Mouse (Mus musculus) liver, embryonic 16.5 days (tissue): ENCODE data around the gene Uggt2. TPM values are rescaled to one million over a fixed set of nuclear protein-coding genes. Genes with fewer than 3 reads are reported as not detected.

Source experiments
- ATAC-seq: fragments of 200-750 bp; cut with Nextera tagmentation; 2 replicates; pipeline ENCODE4 v1.8.0; 2017; ENCODE audit warnings: low read depth, mild to moderate bottlenecking, moderate number of reproducible peaks, moderate library complexity
- H3K27ac ChIP-seq: fragments of 300-500 bp; sonication (generic); 2 replicates; pipeline ENCODE4 v1.5.1; 2014; ENCODE audit warnings: mild to moderate bottlenecking, low read length
- H3K27me3 ChIP-seq: fragments of 300-500 bp; sonication (generic); 2 replicates; pipeline ENCODE4 v1.6.1; 2014; ENCODE audit warnings: low read depth, low read length, mixed read lengths; ENCODE audit not compliant: control insufficient read depth, insufficient read depth
- H3K36me3 ChIP-seq: fragments of 300-500 bp; sonication (generic); 2 replicates; pipeline ENCODE4 v1.6.1; 2014; ENCODE audit warnings: mild to moderate bottlenecking; ENCODE audit not compliant: control insufficient read depth, insufficient read depth
- H3K4me1 ChIP-seq: fragments of 300-500 bp; sonication (generic); 2 replicates; pipeline ENCODE4 v1.6.1; 2014; ENCODE audit warnings: low read depth, low read length, mixed read lengths; ENCODE audit not compliant: control insufficient read depth
- H3K4me2 ChIP-seq: fragments of 300-500 bp; sonication (generic); 2 replicates; pipeline ENCODE4 v1.6.1; 2014; ENCODE audit warnings: low read depth, low read length, mixed read lengths
- H3K4me3 ChIP-seq: fragments of 300-500 bp; sonication (generic); 2 replicates; pipeline ENCODE4 v1.5.1; 2014; ENCODE audit warnings: low read depth, mild to moderate bottlenecking, low read length
- H3K9ac ChIP-seq: fragments of 300-500 bp; sonication (generic); 2 replicates; pipeline ENCODE4 v1.6.1; 2014; ENCODE audit warnings: low read depth, low read length
- H3K9me3 ChIP-seq: fragments of 300-500 bp; sonication (generic); replicated peaks from 2 replicates; pipeline ENCODE4 v1.6.1; 2016; ENCODE audit warnings: low read length; ENCODE audit not compliant: control insufficient read depth
- WGBS: fragments of 180-500 bp; shearing (Covaris S2); extraction: QIAGEN DNeasy Blood & Tissue Kit; methylation state at CpG from one replicate; pipeline ENCODE4 v1.1.7; 2014; ENCODE audit not compliant: insufficient replicate concordance; 5-methylcytosine and 5-hydroxymethylcytosine counted together
- polyA plus RNA-seq: library from polyadenylated mRNA; unstranded; fragments of >200 nt; fragmentation: Nextera tagmentation; extraction: Ambion mirVana; gene quantifications from 2 replicates; pipeline ENCODE4 v1.2.1, GENCODE M21; 2015

Gene Uggt2
- polyA plus RNA-seq, 1 experiment from 2014 or later, result 1.1 TPM

DNA sequence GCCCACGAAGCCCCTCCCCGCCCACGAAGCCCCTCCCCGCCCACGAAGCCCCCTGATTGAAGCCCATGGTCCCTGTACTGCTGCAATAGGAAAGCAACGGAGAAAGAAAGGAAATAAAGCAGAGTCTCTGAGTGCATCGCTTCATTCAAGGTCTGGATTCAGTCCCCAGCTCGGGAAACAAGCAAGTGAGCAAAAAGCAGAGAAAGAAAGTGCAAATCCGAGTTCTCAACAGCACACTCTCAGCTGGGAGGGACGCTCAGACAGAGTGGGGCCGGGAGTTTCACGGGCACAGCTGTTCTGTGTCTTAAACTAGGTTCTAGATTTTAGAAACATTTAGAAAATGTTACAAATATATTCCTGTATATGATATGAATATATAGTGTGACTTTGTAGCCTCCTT lies 24.4 kb upstream of the Uggt2 start:
- ATAC-seq, result no peak
- H3K27me3 ChIP-seq, result no peaks in the 10 kb centered on the region
- WGBS, result 6% methylated on average over 12 of the region's 12 CpGs
- no peaks in the 10 kb centered on the region for H3K36me3 ChIP-seq
- H3K27ac ChIP-seq, result no peak overlapping the region
- H3K9me3 ChIP-seq, result no peaks in the 10 kb centered on the region
- H3K4me3 ChIP-seq, result no peak overlapping the region
- H3K4me2 ChIP-seq, result no peak overlapping the region
- H3K9ac ChIP-seq, result no peak overlapping the region
- H3K4me1 ChIP-seq, result no peaks in the 10 kb centered on the region

GRCm38 (mm10) chr14:119112558-119112957 lies 13.3 kb upstream of the Uggt2 start:
- Histone ChIP-seq H3K36me3 (no peaks in the 10 kb centered on the region), H3K4me3 (no peak overlapping the region), H3K9me3 (no peaks in the 10 kb centered on the region), H3K4me1 (no peaks in the 10 kb centered on the region), H3K4me2 (no peak overlapping the region), H3K27ac (no peak overlapping the region), H3K9ac (no peak overlapping the region), H3K27me3 (no peaks in the 10 kb centered on the region)
- 58% methylated on average over 6 of the region's 6 CpGs for WGBS
- no peak for ATAC-seq

GRCm38 (mm10) chr14:119109776-119110218 lies 10.6 kb upstream of the Uggt2 start:
- Histone ChIP-seq H3K4me2 (no peak overlapping the region), H3K9me3 (no peaks in the 10 kb centered on the region), H3K27me3 (no peaks in the 10 kb centered on the region), H3K27ac (no peak overlapping the region), H3K4me3 (no peak overlapping the region), H3K4me1 (no peaks in the 10 kb centered on the region), H3K36me3 (no peaks in the 10 kb centered on the region), H3K9ac (no peak overlapping the region)
- 66% methylated on average over 3 of the region's 3 CpGs for WGBS
- ATAC-seq, result no peak

DNA sequence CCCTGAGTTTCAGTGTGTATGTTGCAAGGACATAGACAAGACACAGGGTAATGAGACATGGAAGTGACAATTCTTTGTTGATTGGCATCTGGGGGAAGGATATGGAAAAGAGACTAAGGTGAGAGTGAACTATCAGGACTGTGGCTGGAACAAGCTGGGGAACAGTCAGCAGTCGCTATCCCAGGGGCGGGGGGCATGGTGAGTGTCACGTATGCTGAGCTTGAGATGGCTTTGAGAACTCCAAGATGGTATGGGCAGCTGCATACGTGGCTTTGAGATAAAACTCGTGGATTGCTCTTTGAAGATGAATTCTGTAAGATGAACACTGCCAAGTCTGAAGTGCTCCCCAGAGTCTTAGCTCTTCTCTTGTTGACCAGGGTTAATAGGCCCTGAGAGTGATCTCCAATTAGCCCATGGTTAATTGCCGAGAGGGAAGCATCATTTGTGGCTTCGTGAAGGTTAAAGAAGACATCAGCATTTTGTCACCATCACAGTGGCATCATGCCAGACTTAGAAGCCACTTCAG lies 9.6 kb upstream of the Uggt2 start:
- 50% methylated on average over 7 of the region's 7 CpGs for WGBS
- Histone ChIP-seq H3K9ac (no peak overlapping the region), H3K9me3 (no peaks in the 10 kb centered on the region), H3K27ac (no peak overlapping the region), H3K4me2 (no peak overlapping the region), H3K4me3 (no peak overlapping the region), H3K4me1 (no peaks in the 10 kb centered on the region), H3K36me3 (no peaks in the 10 kb centered on the region), H3K27me3 (no peaks in the 10 kb centered on the region)
- no peak for ATAC-seq

DNA sequence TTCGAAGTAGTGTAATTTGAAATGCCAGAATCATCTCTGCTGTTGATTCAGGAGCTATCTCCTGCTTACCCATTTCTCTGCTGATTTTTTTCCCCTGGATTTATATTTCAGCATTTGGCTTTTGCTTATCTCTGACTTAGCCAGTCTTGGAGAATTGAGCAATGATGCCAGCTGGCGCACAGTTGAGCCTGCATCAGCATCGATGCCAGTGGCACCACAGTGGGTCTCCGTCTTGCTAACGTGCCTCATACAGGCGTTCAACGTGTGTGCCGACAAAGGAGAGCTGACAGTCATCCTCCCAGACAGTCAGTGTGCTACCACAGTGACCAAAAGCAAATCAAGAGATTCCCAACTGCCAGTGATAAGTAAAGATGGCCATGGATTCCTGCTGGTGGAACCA lies 8.4 kb upstream of the Uggt2 start:
- 73% methylated on average over 8 of the region's 8 CpGs for WGBS
- no peak for ATAC-seq
- Histone ChIP-seq H3K4me3 (no peak overlapping the region), H3K9me3 (no peaks in the 10 kb centered on the region), H3K27me3 (no peaks in the 10 kb centered on the region), H3K4me2 (no peak overlapping the region), H3K4me1 (no peaks in the 10 kb centered on the region), H3K9ac (no peak overlapping the region), H3K36me3 (no peaks in the 10 kb centered on the region), H3K27ac (no peak overlapping the region)

DNA sequence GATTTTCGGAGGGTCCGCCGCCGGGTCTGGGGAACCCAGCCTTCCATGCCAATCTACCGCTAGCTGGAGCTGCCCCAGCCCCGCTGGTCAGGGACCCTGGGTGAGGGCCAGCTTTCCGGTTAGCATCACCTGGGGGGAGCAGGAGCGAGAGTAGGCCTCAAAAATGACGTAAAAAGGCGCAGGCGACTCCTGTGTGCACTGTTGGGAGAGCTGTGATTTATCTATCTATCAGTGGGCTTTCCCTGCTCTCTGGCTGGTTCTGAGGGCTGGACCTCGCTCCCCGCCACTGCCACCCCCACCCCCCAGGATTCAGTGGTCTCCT lies 301 bp upstream of the Uggt2 start:
- peak; percentile 21; the same call in 1 of the 2 replicates for ATAC-seq
- Histone ChIP-seq H3K27ac (no peak overlapping the region), H3K27me3 (peaks cover 14% of the 10 kb centered on the region), H3K4me2 (peak overlapping the region; percentile 69), H3K9me3 (no peaks in the 10 kb centered on the region), H3K4me1 (no peaks in the 10 kb centered on the region), H3K36me3 (no peaks in the 10 kb centered on the region), H3K4me3 (peak overlapping the region; percentile 60), H3K9ac (peak overlapping the region; percentile 51)
- WGBS, result 9% methylated on average over 13 of the region's 13 CpGs

DNA sequence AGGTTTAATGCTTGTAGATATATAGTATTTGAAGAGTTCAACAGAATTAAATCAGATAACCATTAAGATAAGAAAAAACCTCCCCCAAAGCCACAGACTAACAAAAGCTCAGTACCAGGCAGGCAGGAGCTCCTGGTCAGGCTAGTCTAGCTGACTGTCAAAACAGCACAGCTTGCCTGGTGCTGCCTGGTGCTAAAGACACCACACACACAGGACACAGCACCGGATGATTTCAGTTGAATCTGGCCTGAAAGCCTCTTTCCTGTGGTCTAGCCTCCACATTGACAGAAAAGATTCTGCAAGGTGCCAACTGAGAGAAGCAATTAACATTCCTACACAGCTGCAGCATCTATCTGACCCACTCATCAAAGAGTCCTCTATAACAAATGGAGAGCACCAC lies 37.4 kb downstream of the Uggt2 start:
- no peak overlapping the region for H3K27ac ChIP-seq
- no peak for ATAC-seq
- no peaks in the 10 kb centered on the region for H3K4me1 ChIP-seq
- WGBS, result 54% methylated on average over 1 of the region's 1 CpGs
- H3K4me2 ChIP-seq, result no peak overlapping the region
- H3K4me3 ChIP-seq, result no peak overlapping the region
- H3K27me3 ChIP-seq, result no peaks in the 10 kb centered on the region
- no peaks in the 10 kb centered on the region for H3K36me3 ChIP-seq
- no peak overlapping the region for H3K9ac ChIP-seq
- no peaks in the 10 kb centered on the region for H3K9me3 ChIP-seq

DNA sequence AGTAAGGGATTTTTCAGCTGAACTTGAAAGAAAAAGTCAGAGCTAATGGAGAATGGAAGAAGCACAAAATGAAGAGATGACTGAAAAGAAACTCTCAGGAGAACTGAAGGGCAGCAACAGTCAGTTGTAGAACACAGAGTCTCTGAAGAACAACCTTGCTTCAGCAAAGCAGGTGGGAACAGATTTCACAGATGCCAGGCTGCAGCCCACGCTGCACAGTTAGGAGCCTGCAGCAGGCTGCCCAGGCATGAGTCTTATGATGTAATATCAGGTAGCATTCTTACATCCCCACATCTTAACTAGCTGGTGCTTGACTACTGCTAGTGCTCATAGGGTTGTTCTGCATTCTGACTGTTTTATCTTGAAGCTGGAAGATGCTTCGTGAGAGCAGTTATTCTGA lies 38.5 kb downstream of the Uggt2 start:
- 73% methylated on average over 2 of the region's 2 CpGs for WGBS
- no peaks in the 10 kb centered on the region for H3K9me3 ChIP-seq
- no peaks in the 10 kb centered on the region for H3K36me3 ChIP-seq
- no peaks in the 10 kb centered on the region for H3K27me3 ChIP-seq
- no peak overlapping the region for H3K9ac ChIP-seq
- no peak for ATAC-seq
- H3K4me3 ChIP-seq, result no peak overlapping the region
- no peaks in the 10 kb centered on the region for H3K4me1 ChIP-seq
- H3K4me2 ChIP-seq, result no peak overlapping the region
- no peak overlapping the region for H3K27ac ChIP-seq

- Histone ChIP-seq H3K9me3 (no peaks in the 10 kb centered on the region), H3K4me2 (no peak overlapping the region), H3K36me3 (no peaks in the 10 kb centered on the region), H3K27ac (no peak overlapping the region), H3K27me3 (no peaks in the 10 kb centered on the region), H3K4me1 (no peaks in the 10 kb centered on the region), H3K4me3 (no peak overlapping the region), H3K9ac (no peak overlapping the region)
- WGBS, result 59% methylated on average over 4 of the region's 4 CpGs
- ATAC-seq, result no peak
These were observed 42.2 kb downstream of the Uggt2 start for GRCm38 (mm10) chr14:119057014-119057413.
